18 mouse cellular contexts compared by ENCODE assay signal in genomic region chr10:94864199-94864928, GRCm38 (mm10).
DNase-seq lines count a peak whose midpoint lies in the region; TF ChIP-seq lines count a peak whose summit lies in the region.
"Had no signal": no experiment of that assay in that cellular context is flagged by ENCODE, and none has a peak within 500 bp of the region (broad histone marks: within the 10 kb centered on the region; RNA-seq: fewer than 3 reads in every experiment).

No protein-coding gene starts in this region.

- intact Hi-C loops in left cerebral cortex, postnatal 14 days (cut with DNase I): no loop called here

- TF ChIP-seq CTCF in spleen, adult 2 months (IDR thresholded peaks at IDR 0.05; ENCODE audit: extremely low read depth, insufficient read depth, insufficient read length, insufficient replicate concordance): no peak

- H3K36me3 ChIP-seq in spleen, adult 2 months (ENCODE audit: control insufficient read depth, insufficient read depth, low read length): no peaks in the 10 kb centered on the region; the same call in 1 of the 2 replicates
- H3K36me3 ChIP-seq: embryonic facial prominence, embryonic 12.5 days had no signal

- peaks cover 4% of the 10 kb centered on the region; the same call in 1 of the 2 replicates for H3K4me1 ChIP-seq in spleen, adult 2 months (ENCODE audit: control insufficient read depth, insufficient read depth, insufficient read length)
- H3K4me1 ChIP-seq: forebrain, embryonic 15.5 days had no signal

- 79% methylated on average over 9 of the region's 9 CpGs for WGBS in spleen, adult 2 months

- TF ChIP-seq POLR2A in spleen, adult 2 months (IDR thresholded peaks at IDR 0.05; ENCODE audit: low read depth, low read length): no peak

- no peak overlapping the region for H3K4me3 ChIP-seq in spleen, adult 2 months (ENCODE audit: extremely low read depth, insufficient read depth, insufficient read length)
- H3K4me3 ChIP-seq: embryonic facial prominence, embryonic 12.5 days; forebrain, embryonic 15.5 days; heart, embryonic 13.5 days had no signal

- no peak for DNase-seq in spleen, adult 2 months (ENCODE audit: low read depth in 1 of 2, low spot score in 2 of 2)
- DNase-seq in spleen, postnatal 36 days (ENCODE audit: low spot score in 2 of 2): no peak
- peak; percentile 79 for DNase-seq in CD4-positive, CD25-positive, alpha-beta regulatory T cell, adult 2 months (ENCODE audit: low read depth, low spot score)
- DNase-seq in induced T-regulatory cell, adult 2 months (ENCODE audit: low read depth): peak; percentile 90
- DNase-seq in neural tube, embryonic 10.5 days (ENCODE audit: extremely low spot score, low spot score): no peak
- no peak for DNase-seq in cerebellum, postnatal 14 days
- no peak for DNase-seq in left cerebral cortex, postnatal 14 days (ENCODE audit: low spot score in 2 of 2)
- DNase-seq: adrenal gland, adult 8-10 months; adrenal gland, postnatal 36 days; cerebellum, adult 11 months; cerebellum, adult 8-10 months; cerebellum, postnatal 25 days; gastrocnemius, postnatal 36 days; heart, adult 18-20 months; heart, postnatal 36 days had no signal

- 0 out of 2 replicates have a peak overlapping the region, but pooled peaks have one; percentile 23 for H3K27ac ChIP-seq in spleen, adult 2 months (ENCODE audit: insufficient read depth, low read length)
- H3K27ac ChIP-seq: embryonic facial prominence, embryonic 12.5 days; heart, embryonic 13.5 days had no signal

- H3K27me3 ChIP-seq in spleen, adult 2 months (ENCODE audit: control insufficient read depth, insufficient read depth, low read length): no peaks in the 10 kb centered on the region
- H3K27me3 ChIP-seq: embryonic facial prominence, embryonic 12.5 days; forebrain, embryonic 15.5 days; heart, embryonic 13.5 days had no signal

Comparison
In these comparisons a context has a peak if more than half of its experiments do, and no peak if none do; other contexts are left out.
1. DNase-seq: peak in CD4-positive, CD25-positive, alpha-beta regulatory T cell, adult 2 months (single experiment) and induced T-regulatory cell, adult 2 months (single experiment); none in spleen, adult 2 months (0 of 2), spleen, postnatal 36 days (0 of 2), neural tube, embryonic 10.5 days (single experiment), cerebellum, postnatal 14 days (0 of 2) and left cerebral cortex, postnatal 14 days (0 of 2).